Mouse (Mus musculus) splenic B cell, adult 2 months (primary cell): Measurements from ENCODE around the gene Rtp2.

Source experiments
- DNase-seq: peaks from one replicate; pipeline ENCODE4 v3.0.0-alpha.2; 2011; ENCODE audit warnings: low read depth, low spot score
- H3K27me3 ChIP-seq: 2 replicates; pipeline ENCODE4 v1.6.1; 2012; ENCODE audit warnings: mild to moderate bottlenecking, low read length, moderate library complexity, mixed read lengths; ENCODE audit not compliant: control insufficient read depth, poor library complexity, insufficient read depth, severe bottlenecking
- H3K36me3 ChIP-seq: 2 replicates; pipeline ENCODE4 v1.6.1; 2012; ENCODE audit warnings: mild to moderate bottlenecking, low read length, moderate library complexity, mixed read lengths; ENCODE audit not compliant: control insufficient read depth, poor library complexity, insufficient read depth, severe bottlenecking

The Rtp2 gene

GRCm38 (mm10) chr16:23932294-23932693 is at the start of gene Rtp2:
Gene Rtp2 (minus strand): TSS chr16:23932394.
- Histone ChIP-seq H3K27me3 (no peaks in the 10 kb centered on the region; the same call in 1 of the 2 replicates), H3K36me3 (no peaks in the 10 kb centered on the region)
- DNase-seq: no peak

- DNase-seq: no peak
- Histone ChIP-seq H3K27me3 (no peaks in the 10 kb centered on the region; the same call in 1 of the 2 replicates), H3K36me3 (peaks cover 2% of the 10 kb centered on the region; the same call in 1 of the 2 replicates)
Observed at GRCm38 (mm10) chr16:23980991-23981720, 49.0 kb upstream of the Rtp2 start.

- Histone ChIP-seq H3K36me3 (peaks cover 6% of the 10 kb centered on the region; the same call in 1 of the 2 replicates), H3K27me3 (no peaks in the 10 kb centered on the region; the same call in 1 of the 2 replicates)
- no peak for DNase-seq
Observed at GRCm38 (mm10) chr16:23980201-23980870, 48.1 kb upstream of the Rtp2 start.

GRCm38 (mm10) chr16:23979446-23979845 is 47.3 kb upstream of the Rtp2 start:
- H3K36me3 ChIP-seq: peaks cover 15% of the 10 kb centered on the region
- no peak for DNase-seq
- no peaks in the 10 kb centered on the region; the same call in 1 of the 2 replicates for H3K27me3 ChIP-seq

GRCm38 (mm10) chr16:23978495-23978894 is 46.3 kb upstream of the Rtp2 start:
- Histone ChIP-seq H3K36me3 (peaks cover 15% of the 10 kb centered on the region), H3K27me3 (no peaks in the 10 kb centered on the region; the same call in 1 of the 2 replicates)
- no peak for DNase-seq

GRCm38 (mm10) chr16:23977732-23978131 is 45.5 kb upstream of the Rtp2 start:
- Histone ChIP-seq H3K27me3 (no peaks in the 10 kb centered on the region; the same call in 1 of the 2 replicates), H3K36me3 (peaks cover 17% of the 10 kb centered on the region)
- no peak for DNase-seq

- DNase-seq: no peak
- no peaks in the 10 kb centered on the region for H3K27me3 ChIP-seq
- peaks cover 24% of the 10 kb centered on the region for H3K36me3 ChIP-seq
Observed at GRCm38 (mm10) chr16:23976196-23976595, 44.0 kb upstream of the Rtp2 start.

GRCm38 (mm10) chr16:23973635-23974367 is 41.6 kb upstream of the Rtp2 start:
- no peak for DNase-seq
- H3K27me3 ChIP-seq: no peaks in the 10 kb centered on the region
- peaks cover 27% of the 10 kb centered on the region for H3K36me3 ChIP-seq

GRCm38 (mm10) chr16:23972901-23973300 is 40.7 kb upstream of the Rtp2 start:
- no peaks in the 10 kb centered on the region for H3K27me3 ChIP-seq
- H3K36me3 ChIP-seq: peaks cover 30% of the 10 kb centered on the region
- DNase-seq: no peak

GRCm38 (mm10) chr16:23972126-23972740 is 40.0 kb upstream of the Rtp2 start:
- peaks cover 33% of the 10 kb centered on the region for H3K36me3 ChIP-seq
- DNase-seq: no peak
- no peaks in the 10 kb centered on the region for H3K27me3 ChIP-seq

- no peak for DNase-seq
- H3K27me3 ChIP-seq: no peaks in the 10 kb centered on the region
- peaks cover 31% of the 10 kb centered on the region for H3K36me3 ChIP-seq
Observed at GRCm38 (mm10) chr16:23969919-23970318, 37.7 kb upstream of the Rtp2 start.

- no peaks in the 10 kb centered on the region for H3K27me3 ChIP-seq
- H3K36me3 ChIP-seq: peaks cover 30% of the 10 kb centered on the region
- DNase-seq: no peak
Observed at GRCm38 (mm10) chr16:23968888-23969287, 36.7 kb upstream of the Rtp2 start.

GRCm38 (mm10) chr16:23967301-23967700 is 35.1 kb upstream of the Rtp2 start:
- H3K27me3 ChIP-seq: no peaks in the 10 kb centered on the region
- peaks cover 24% of the 10 kb centered on the region for H3K36me3 ChIP-seq
- peak; percentile 66 for DNase-seq

GRCm38 (mm10) chr16:23966066-23966465 is 33.9 kb upstream of the Rtp2 start:
- DNase-seq: no peak
- H3K36me3 ChIP-seq: peaks cover 20% of the 10 kb centered on the region
- no peaks in the 10 kb centered on the region for H3K27me3 ChIP-seq
